Mouse (Mus musculus) naive thymus-derived CD4-positive, alpha-beta T cell, adult 2 months (primary cell): ENCODE results near the gene Olfr945.

ENCODE experiments used
- DNase-seq: peaks from one replicate; pipeline ENCODE4 v3.0.0-alpha.2; 2011; ENCODE audit warnings: low read depth

Gene Olfr945

GRCm38 (mm10) chr9:39276718-39277117, at the start of gene Olfr945:
Gene Olfr945, minus strand, starts transcription at chr9:39276818.
- no peak for DNase-seq

GRCm38 (mm10) chr9:39325945-39326344, 49.3 kb upstream of the Olfr945 start, which contains the start of gene Olfr948:
Gene Olfr948, minus strand, starts transcription at chr9:39326045.
- no peak for DNase-seq

- DNase-seq: no peak
Measured at GRCm38 (mm10) chr9:39287136-39287535, 10.5 kb upstream of the Olfr945 start.

GRCm38 (mm10) chr9:39249894-39250293, 26.7 kb downstream of the Olfr945 start, which contains the start of gene Olfr1537:
Gene Olfr1537, minus strand, starts transcription at chr9:39249994.
- DNase-seq: no peak
